Mouse (Mus musculus): ENCODE data around the gene Fam168a. TPM values are rescaled to one million over a fixed set of nuclear protein-coding genes. Genes with fewer than 3 reads are reported as not detected.

Fam168a gene
- total and polyA plus RNA-seq, 3 experiments: 16.3 to 88.2 (median 49.3) TPM

GRCm38 (mm10) chr7:100861209-100861608 is 154.8 kb downstream of the Fam168a start:
- no peaks in the 10 kb centered on the region for H3K9me3 ChIP-seq (replicated peaks)
- no peaks in the 10 kb centered on the region for H3K27me3 ChIP-seq (ENCODE audit: insufficient read depth, low read length)
- DNase-seq (ENCODE audit: low spot score) (no peak), ATAC-seq (ENCODE audit: extremely low read depth, insufficient number of reproducible peaks, low FRiP score, poor library complexity, severe bottlenecking) (no peak)
- peak overlapping the region; percentile 95 for H3K4me3 ChIP-seq (ENCODE audit: low read depth, low read length)
- TF ChIP-seq CTCF (IDR thresholded peaks at IDR 0.05; ENCODE audit: low read depth, low read length) (no peak), GATA1 (IDR thresholded peaks at IDR 0.05; ENCODE audit: borderline replicate concordance, low read length) (no peak), GATA2 (IDR thresholded peaks at IDR 0.05; ENCODE audit: borderline replicate concordance, low read depth, low read length) (no peak), POLR2AphosphoS5 (IDR thresholded peaks at IDR 0.05; ENCODE audit: insufficient replicate concordance, low read depth, low read length) (no peak), TAL1 (conservative IDR thresholded peaks at IDR 0.05; ENCODE audit: low read depth, low read length) (no peak)
- H3K4me1 ChIP-seq (ENCODE audit: insufficient read depth, low read depth, low read length): peaks cover 63% of the 10 kb centered on the region
- peaks cover 56% of the 10 kb centered on the region for H3K36me3 ChIP-seq (replicated peaks)

- peak overlapping the region; percentile 95 for H3K4me3 ChIP-seq (ENCODE audit: low read depth, low read length)
- TF ChIP-seq GATA2 (IDR thresholded peaks at IDR 0.05; ENCODE audit: borderline replicate concordance, low read depth, low read length) (no peak), GATA1 (IDR thresholded peaks at IDR 0.05; ENCODE audit: borderline replicate concordance, low read length) (no peak), CTCF (IDR thresholded peaks at IDR 0.05; ENCODE audit: low read depth, low read length) (no peak), POLR2AphosphoS5 (IDR thresholded peaks at IDR 0.05; ENCODE audit: insufficient replicate concordance, low read depth, low read length) (no peak), TAL1 (conservative IDR thresholded peaks at IDR 0.05; ENCODE audit: low read depth, low read length) (no peak)
- no peaks in the 10 kb centered on the region for H3K27me3 ChIP-seq (ENCODE audit: insufficient read depth, low read length)
- no peak for ATAC-seq (ENCODE audit: extremely low read depth, insufficient number of reproducible peaks, low FRiP score, poor library complexity, severe bottlenecking)
- H3K9me3 ChIP-seq (replicated peaks): no peaks in the 10 kb centered on the region
- peaks cover 55% of the 10 kb centered on the region for H3K4me1 ChIP-seq (ENCODE audit: insufficient read depth, low read depth, low read length)
- peak; percentile 59 for DNase-seq (ENCODE audit: low spot score)
- peaks cover 48% of the 10 kb centered on the region for H3K36me3 ChIP-seq (replicated peaks)
Observed at GRCm38 (mm10) chr7:100862353-100862752, 155.9 kb downstream of the Fam168a start.

GRCm38 (mm10) chr7:100862828-100863638 is 156.6 kb downstream of the Fam168a start, which contains the start of gene Relt:
Gene Relt, minus strand, starts transcription at chr7:100863446.
- Histone ChIP-seq H3K27me3 (ENCODE audit: insufficient read depth, low read length) (no peaks in the 10 kb centered on the region), H3K36me3 (replicated peaks) (peaks cover 41% of the 10 kb centered on the region), H3K4me3 (ENCODE audit: low read depth, low read length) (peak within 1 kb of the TSS; percentile 95), H3K4me1 (ENCODE audit: insufficient read depth, low read depth, low read length) (peaks cover 55% of the 10 kb centered on the region), H3K9me3 (replicated peaks) (no peaks in the 10 kb centered on the region)
- DNase-seq (ENCODE audit: low spot score) (peak; percentile 95), ATAC-seq (ENCODE audit: extremely low read depth, insufficient number of reproducible peaks, low FRiP score, poor library complexity, severe bottlenecking) (peak; percentile 57)
- TF ChIP-seq GATA1 (IDR thresholded peaks at IDR 0.05; ENCODE audit: borderline replicate concordance, low read length): no peak
- no peak for TF ChIP-seq GATA2 (IDR thresholded peaks at IDR 0.05; ENCODE audit: borderline replicate concordance, low read depth, low read length)
- no peak for TF ChIP-seq POLR2AphosphoS5 (IDR thresholded peaks at IDR 0.05; ENCODE audit: insufficient replicate concordance, low read depth, low read length)
- no peak for TF ChIP-seq TAL1 (conservative IDR thresholded peaks at IDR 0.05; ENCODE audit: low read depth, low read length)
- peak; percentile 72 for TF ChIP-seq CTCF (IDR thresholded peaks at IDR 0.05; ENCODE audit: low read depth, low read length)

- Histone ChIP-seq H3K4me1 (ENCODE audit: insufficient read depth, low read depth, low read length) (peaks cover 25% of the 10 kb centered on the region), H3K36me3 (replicated peaks) (peaks cover 5% of the 10 kb centered on the region), H3K27me3 (ENCODE audit: insufficient read depth, low read length) (peaks cover 15% of the 10 kb centered on the region), H3K9me3 (replicated peaks) (no peaks in the 10 kb centered on the region), H3K4me3 (ENCODE audit: low read depth, low read length) (no peak overlapping the region)
- DNase-seq (ENCODE audit: low spot score) (peak; percentile 34), ATAC-seq (ENCODE audit: extremely low read depth, insufficient number of reproducible peaks, low FRiP score, poor library complexity, severe bottlenecking) (no peak)
- TF ChIP-seq CTCF (IDR thresholded peaks at IDR 0.05; ENCODE audit: low read depth, low read length): peak; percentile 55
- no peak for TF ChIP-seq POLR2AphosphoS5 (IDR thresholded peaks at IDR 0.05; ENCODE audit: insufficient replicate concordance, low read depth, low read length)
- no peak for TF ChIP-seq TAL1 (conservative IDR thresholded peaks at IDR 0.05; ENCODE audit: low read depth, low read length)
Observed at GRCm38 (mm10) chr7:100866675-100867074, 160.2 kb downstream of the Fam168a start.

DNA sequence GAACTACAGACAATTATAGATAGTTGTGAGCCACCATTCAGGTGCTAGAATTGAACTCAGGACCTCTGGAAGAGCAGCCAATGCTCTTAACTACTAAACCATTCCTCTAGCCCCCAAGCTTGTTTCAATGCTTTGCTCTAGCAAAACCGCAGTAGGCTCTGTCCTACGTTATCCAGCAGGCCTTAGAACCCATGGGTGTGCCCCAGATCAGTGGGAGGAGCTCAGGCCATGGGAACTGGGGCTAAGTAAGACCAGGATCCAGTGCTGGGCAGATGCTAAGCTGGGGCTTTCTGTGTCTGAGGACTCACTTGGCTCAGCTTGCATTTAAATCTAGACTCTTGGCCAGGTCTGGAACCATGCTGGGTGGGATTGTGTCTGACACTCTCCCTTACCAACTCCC is 161.1 kb downstream of the Fam168a start:
- no peaks in the 10 kb centered on the region for H3K36me3 ChIP-seq (replicated peaks)
- ATAC-seq (ENCODE audit: extremely low read depth, insufficient number of reproducible peaks, low FRiP score, poor library complexity, severe bottlenecking) (no peak), DNase-seq (ENCODE audit: low spot score) (no peak)
- H3K9me3 ChIP-seq (replicated peaks): no peaks in the 10 kb centered on the region
- TF ChIP-seq POLR2AphosphoS5 (IDR thresholded peaks at IDR 0.05; ENCODE audit: insufficient replicate concordance, low read depth, low read length) (no peak), TAL1 (conservative IDR thresholded peaks at IDR 0.05; ENCODE audit: low read depth, low read length) (no peak), GATA2 (IDR thresholded peaks at IDR 0.05; ENCODE audit: borderline replicate concordance, low read depth, low read length) (no peak), GATA1 (IDR thresholded peaks at IDR 0.05; ENCODE audit: borderline replicate concordance, low read length) (no peak), CTCF (IDR thresholded peaks at IDR 0.05; ENCODE audit: low read depth, low read length) (no peak)
- no peak overlapping the region for H3K4me3 ChIP-seq (ENCODE audit: low read depth, low read length)
- peaks cover 23% of the 10 kb centered on the region for H3K27me3 ChIP-seq (ENCODE audit: insufficient read depth, low read length)
- peaks cover 18% of the 10 kb centered on the region for H3K4me1 ChIP-seq (ENCODE audit: insufficient read depth, low read depth, low read length)

DNA sequence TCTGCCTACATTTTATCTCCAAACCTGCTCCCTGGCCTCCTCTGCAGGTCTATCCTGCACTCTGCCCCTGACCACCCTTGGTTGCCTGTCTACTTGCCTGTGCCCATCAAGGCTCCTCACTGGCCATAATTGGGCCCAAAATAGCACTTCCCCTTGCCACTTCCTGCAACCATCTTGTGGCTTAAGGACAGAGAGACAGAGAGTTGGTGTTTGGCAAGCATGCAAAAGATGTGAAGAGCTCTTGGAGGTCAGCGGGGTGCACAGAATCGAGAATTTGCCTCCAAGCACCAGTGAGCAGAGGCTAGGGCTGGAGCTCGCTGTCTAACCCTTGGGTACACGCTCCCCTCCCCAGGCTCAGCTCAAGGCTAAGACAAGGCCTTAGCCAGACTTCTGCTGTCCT is 162.1 kb downstream of the Fam168a start:
- H3K4me3 ChIP-seq (ENCODE audit: low read depth, low read length): no peak overlapping the region
- ATAC-seq (ENCODE audit: extremely low read depth, insufficient number of reproducible peaks, low FRiP score, poor library complexity, severe bottlenecking): no peak
- no peaks in the 10 kb centered on the region for H3K36me3 ChIP-seq (replicated peaks)
- H3K27me3 ChIP-seq (ENCODE audit: insufficient read depth, low read length): peaks cover 32% of the 10 kb centered on the region
- peaks cover 18% of the 10 kb centered on the region for H3K4me1 ChIP-seq (ENCODE audit: insufficient read depth, low read depth, low read length)
- H3K9me3 ChIP-seq (replicated peaks): no peaks in the 10 kb centered on the region
- no peak for DNase-seq (ENCODE audit: low spot score)
- TF ChIP-seq CTCF (IDR thresholded peaks at IDR 0.05; ENCODE audit: low read depth, low read length) (no peak), GATA2 (IDR thresholded peaks at IDR 0.05; ENCODE audit: borderline replicate concordance, low read depth, low read length) (no peak), TAL1 (conservative IDR thresholded peaks at IDR 0.05; ENCODE audit: low read depth, low read length) (no peak)

Data from G1E (cell line).